Mouse (Mus musculus) embryonic fibroblast, embryonic 13.5 days (primary cell): ENCODE measurements at regions not wholly inside any gene's neighbourhood (a gene's known extent, or its start where the extent isn't known, plus 50 kb on each side); places are given as distances from the start of the nearest gene placed in this dataset.

ENCODE experiments used
- CTCF ChIP-seq: IDR thresholded peaks from 2 replicates; pipeline ENCODE4 v1.5.1; 2011; ENCODE audit warnings: mild to moderate bottlenecking, control low read depth, low read length, moderate library complexity, borderline replicate concordance; ENCODE audit not compliant: insufficient read depth
- POLR2A ChIP-seq: IDR thresholded peaks from 2 replicates; pipeline ENCODE4 v1.6.1; 2011; ENCODE audit warnings: low read depth, mild to moderate bottlenecking, control low read depth, low read length, moderate library complexity

- TF ChIP-seq CTCF (no peak), POLR2A (no peak)
Measured at GRCm38 (mm10) chr17:45294886-45295285, 138.7 kb downstream of the Cdc5l start.
